Mouse (Mus musculus): ENCODE results near the gene St13. TPM values are rescaled to one million over a fixed set of nuclear protein-coding genes. Genes with fewer than 3 reads are reported as not detected.

The St13 gene
- total RNA-seq (2017) = 172 to 282 TPM (median 279 TPM) in 3 replicates

DNA sequence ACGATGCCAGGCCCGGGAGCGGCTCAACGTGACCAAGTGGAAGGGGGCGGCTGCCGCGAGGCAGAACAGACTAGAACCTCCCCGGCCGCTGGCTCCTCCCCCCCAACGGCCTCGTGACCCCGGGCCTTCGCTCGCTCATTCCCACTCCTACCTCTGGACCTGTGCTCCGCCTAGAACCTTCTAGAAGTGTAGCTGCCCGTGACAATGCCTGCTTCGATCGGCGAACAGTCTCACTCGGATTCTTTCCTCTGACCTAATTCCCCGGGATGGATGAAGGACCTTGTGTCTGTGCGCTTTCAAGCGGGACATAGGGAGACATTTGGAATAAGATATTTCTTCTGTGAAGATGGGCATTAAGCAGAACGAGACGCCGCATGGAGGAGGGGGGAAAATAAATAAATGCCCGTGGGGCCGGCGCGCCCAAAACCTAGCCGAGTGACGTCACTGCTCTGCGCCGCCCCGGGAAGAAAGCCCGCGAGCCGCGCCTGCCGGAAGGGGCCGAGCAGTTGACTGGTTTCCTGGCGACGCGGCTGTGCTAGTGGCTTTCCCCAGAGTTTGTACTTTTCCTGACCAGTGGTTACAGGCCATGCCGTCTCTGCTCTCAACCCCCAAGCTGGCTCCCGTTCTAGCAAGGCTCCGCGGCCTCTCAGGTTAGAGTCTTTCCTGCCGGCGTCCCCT is at the start of gene St13, which contains the start of gene Xpnpep3:
TSS of gene St13 (minus strand) at position 440 of the 678 bp plus-strand sequence.
TSS of gene Xpnpep3 (plus strand) at position 501 of the 678 bp plus-strand sequence.
- peak; percentile 99 for ATAC-seq (replicated peaks; ENCODE audit: insufficient number of reproducible peaks, low FRiP score, low TSS enrichment, poor library complexity, severe bottlenecking)

GRCm38 (mm10) chr15:81448463-81448862 is 48.6 kb upstream of the St13 start:
- ATAC-seq (replicated peaks; ENCODE audit: insufficient number of reproducible peaks, low FRiP score, low TSS enrichment, poor library complexity, severe bottlenecking) = peak; percentile 83

DNA sequence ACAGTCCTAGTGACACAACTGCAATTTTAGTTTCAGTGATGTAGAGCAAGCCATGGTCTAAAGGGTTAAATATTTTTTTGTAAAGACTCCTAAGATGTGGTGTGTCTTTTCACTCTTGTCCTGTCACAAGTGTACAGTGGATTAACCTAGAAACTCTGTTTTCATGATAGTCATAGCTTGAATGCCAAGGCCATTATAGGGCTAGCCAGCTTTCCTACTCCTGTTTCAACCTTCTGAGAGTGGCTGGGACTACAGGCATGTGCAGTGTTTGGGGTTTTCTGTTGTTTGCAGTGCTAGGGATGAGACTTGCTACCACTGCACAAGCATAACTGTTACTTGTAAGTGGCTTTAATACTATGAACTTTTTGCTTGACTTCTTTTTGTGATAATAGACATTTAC is 39.4 kb upstream of the St13 start:
- no peak for ATAC-seq (replicated peaks; ENCODE audit: insufficient number of reproducible peaks, low FRiP score, low TSS enrichment, poor library complexity, severe bottlenecking)

GRCm38 (mm10) chr15:81438345-81438744 is 38.5 kb upstream of the St13 start:
- no peak for ATAC-seq (replicated peaks; ENCODE audit: insufficient number of reproducible peaks, low FRiP score, low TSS enrichment, poor library complexity, severe bottlenecking)

- no peak for ATAC-seq (replicated peaks; ENCODE audit: insufficient number of reproducible peaks, low FRiP score, low TSS enrichment, poor library complexity, severe bottlenecking)
Observed at GRCm38 (mm10) chr15:81431195-81431594, 31.3 kb upstream of the St13 start.

DNA sequence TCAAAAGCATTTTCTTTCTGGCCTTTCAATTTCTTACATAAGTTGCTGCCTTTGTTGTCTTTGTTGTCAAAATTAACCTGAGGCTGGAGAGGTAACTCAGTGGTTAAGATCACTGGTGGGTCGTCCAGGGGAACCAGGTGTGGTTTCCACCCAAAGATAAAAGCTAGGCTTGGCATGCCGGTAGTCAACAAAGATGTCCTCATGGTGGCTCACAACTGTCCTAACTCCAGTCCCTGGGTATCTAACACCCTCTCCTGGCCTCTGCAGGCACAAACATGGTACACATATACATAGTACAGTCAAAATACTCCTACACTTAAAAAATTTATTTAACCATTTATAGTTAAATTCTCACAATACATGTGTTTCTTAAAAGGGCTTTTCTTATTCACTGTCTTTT is 28.1 kb upstream of the St13 start:
- ATAC-seq (replicated peaks; ENCODE audit: insufficient number of reproducible peaks, low FRiP score, low TSS enrichment, poor library complexity, severe bottlenecking) = no peak

- ATAC-seq (replicated peaks; ENCODE audit: insufficient number of reproducible peaks, low FRiP score, low TSS enrichment, poor library complexity, severe bottlenecking) = no peak
Observed at GRCm38 (mm10) chr15:81425311-81425710, 25.4 kb upstream of the St13 start.

- ATAC-seq (replicated peaks; ENCODE audit: insufficient number of reproducible peaks, low FRiP score, low TSS enrichment, poor library complexity, severe bottlenecking) = no peak
Observed at GRCm38 (mm10) chr15:81422156-81422681, 22.3 kb upstream of the St13 start.

DNA sequence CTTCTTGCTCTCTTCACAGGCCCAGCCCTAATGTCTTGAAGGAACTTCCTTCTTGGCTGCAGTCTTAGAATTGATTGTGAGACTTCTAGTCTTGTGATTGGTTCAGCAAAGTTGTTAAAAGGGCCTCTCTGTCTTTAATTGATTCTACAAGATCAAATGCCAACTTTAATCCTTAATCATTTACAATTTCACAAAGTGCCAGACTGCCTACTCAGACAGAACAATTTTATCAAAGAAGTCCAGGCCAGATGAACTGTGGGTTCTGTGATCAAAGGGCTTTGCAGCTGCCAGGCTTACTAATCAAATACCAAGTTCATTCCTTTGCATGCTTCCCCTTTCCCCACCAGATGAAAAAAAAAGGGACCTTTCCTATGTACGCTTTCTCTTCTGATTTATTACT is 21.6 kb upstream of the St13 start:
- ATAC-seq (replicated peaks; ENCODE audit: insufficient number of reproducible peaks, low FRiP score, low TSS enrichment, poor library complexity, severe bottlenecking) = no peak

DNA sequence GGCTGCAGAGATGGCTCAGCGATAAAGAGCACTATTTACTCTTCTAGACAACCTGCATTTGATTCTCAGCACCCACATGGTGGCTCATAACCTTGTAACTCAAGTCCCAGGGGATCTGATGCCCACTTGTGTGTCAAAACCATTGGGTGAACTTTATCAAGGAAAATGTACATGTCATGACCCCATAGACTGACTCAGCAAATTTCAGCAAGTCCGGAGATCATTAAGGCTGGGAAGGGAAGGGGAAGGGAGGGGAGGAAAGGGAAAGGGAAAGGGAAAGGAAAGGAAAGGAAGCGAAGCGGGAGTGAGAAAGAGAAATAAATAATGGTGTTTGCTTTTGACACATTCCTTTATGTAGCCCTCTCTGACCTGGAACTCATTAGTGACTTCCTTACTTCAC is 18.2 kb upstream of the St13 start:
- no peak for ATAC-seq (replicated peaks; ENCODE audit: insufficient number of reproducible peaks, low FRiP score, low TSS enrichment, poor library complexity, severe bottlenecking)

DNA sequence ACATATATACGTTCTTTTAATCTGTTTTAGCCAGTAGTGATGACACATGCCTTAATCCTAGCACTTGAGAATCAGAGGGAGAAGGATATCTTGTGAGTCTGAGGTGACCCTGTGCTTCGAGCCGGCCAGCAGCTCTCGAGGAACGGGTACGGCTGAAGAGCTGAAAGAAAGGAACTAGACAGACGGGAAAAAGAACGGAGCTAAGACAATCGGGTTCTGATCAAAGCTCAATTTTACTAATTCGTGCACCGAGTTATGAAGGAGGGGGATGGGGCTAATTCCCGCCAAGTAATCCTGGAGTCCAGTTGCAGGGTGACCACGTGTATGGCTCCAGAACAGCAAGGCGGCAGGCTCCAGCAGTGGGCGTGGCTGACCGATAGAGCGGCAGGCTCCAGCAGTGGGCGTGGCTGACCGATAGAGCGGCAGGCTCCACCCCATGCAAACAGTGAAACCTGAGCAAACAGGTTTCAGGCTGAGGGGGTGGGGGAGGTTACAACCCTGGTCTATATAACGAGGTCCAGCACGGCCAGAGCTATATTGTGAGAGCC is 17.0 kb upstream of the St13 start:
- ATAC-seq (replicated peaks; ENCODE audit: insufficient number of reproducible peaks, low FRiP score, low TSS enrichment, poor library complexity, severe bottlenecking) = peak; percentile 61; the same call in 1 of the 2 replicates

DNA sequence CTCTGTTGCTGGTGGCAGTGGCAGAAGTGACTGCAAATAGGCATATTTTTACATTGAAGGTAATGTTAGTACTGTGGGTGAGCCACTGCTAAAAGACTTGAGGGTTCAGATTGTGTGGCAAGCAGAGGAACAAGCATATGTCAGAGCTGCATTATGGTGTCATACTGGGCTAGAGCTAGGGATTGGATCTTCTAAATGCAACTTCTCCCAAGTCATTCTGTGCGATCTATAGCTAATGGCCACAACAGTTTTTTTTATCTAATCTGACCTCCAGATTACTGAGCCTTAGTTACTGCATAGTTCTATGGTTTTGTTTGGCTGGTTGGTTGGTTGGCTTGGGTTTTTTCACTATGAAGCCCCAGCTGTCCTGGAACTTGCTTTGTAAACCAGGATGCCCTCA is 8.3 kb upstream of the St13 start, which contains the start of gene Dnajb7:
TSS of gene Dnajb7 (minus strand) at position 101 of the 400 bp plus-strand sequence.
- no peak for ATAC-seq (replicated peaks; ENCODE audit: insufficient number of reproducible peaks, low FRiP score, low TSS enrichment, poor library complexity, severe bottlenecking)

DNA sequence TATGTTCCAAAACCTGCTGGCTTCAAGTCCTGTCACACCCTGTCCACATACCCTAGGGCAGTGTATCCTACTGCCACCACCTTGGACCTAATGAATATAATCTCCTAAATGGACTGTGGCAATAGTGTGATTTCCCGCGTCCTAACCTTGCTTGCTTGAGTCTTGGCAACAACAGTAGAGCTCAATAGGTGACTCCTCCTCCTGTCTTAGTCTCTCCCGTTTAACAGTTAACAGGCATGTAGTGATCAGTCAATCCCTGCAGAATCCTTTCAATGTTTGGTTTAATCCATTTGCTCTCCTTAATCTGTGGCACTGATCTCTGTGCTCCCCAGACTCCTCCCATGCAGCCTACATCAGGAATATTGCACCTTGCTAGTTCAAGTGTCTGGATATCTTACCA is 5.1 kb upstream of the St13 start:
- no peak for ATAC-seq (replicated peaks; ENCODE audit: insufficient number of reproducible peaks, low FRiP score, low TSS enrichment, poor library complexity, severe bottlenecking)

- no peak for ATAC-seq (replicated peaks; ENCODE audit: insufficient number of reproducible peaks, low FRiP score, low TSS enrichment, poor library complexity, severe bottlenecking)
Observed at GRCm38 (mm10) chr15:81399297-81399637, 610 bp downstream of the St13 start.

DNA sequence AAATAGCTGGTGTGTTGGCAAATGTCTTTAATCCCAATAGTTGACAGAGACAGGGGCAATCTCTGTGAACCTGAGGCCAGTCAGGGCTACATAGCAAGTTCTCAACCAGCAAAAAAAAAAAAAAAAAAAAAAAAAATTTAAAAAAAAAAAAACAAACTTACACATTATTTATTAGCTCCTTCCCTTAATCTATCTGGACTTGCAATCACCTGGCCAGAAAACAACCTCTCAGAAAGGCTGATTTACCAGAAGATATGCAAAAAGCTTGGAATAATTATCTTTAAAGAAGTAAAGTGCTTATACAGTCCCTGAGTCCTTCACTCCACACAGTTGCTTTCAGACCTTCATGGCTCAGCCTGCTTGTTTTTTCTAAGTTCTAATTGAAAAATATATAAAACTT is 1.7 kb downstream of the St13 start:
- no peak for ATAC-seq (replicated peaks; ENCODE audit: insufficient number of reproducible peaks, low FRiP score, low TSS enrichment, poor library complexity, severe bottlenecking)

DNA sequence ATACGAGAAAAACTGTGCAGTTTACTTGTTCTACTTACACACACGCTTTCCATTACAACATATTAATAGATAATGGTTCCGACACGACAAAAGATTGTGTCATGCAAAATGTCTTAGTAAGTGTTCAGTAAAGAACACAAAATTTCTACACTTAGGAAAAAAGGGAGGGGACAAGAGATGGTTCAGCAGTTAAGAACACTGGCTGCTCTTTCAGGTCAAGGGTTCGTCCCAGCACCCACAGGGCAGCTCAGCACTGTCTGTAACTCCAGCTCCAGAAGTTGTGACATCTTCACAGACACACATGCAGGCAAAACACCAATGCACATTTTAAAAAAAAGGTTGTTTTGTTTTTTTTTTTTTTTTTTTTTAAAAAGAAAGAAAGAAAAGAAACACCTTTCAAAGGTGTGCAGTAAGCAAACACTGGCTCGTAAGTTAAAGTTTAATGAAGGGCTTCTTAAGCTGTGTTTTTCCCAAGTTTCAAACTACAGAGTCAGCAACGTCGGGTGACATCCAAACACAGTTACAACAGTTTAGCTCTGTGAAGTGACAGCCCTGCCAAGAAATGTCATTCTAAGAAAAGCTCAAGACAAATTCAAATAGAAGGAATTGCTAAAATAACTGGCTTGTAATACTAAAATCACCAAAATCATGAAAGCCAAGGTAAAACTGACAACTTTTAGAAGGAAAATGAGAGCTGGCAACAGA is 5.5 kb downstream of the St13 start:
- no peak for ATAC-seq (replicated peaks; ENCODE audit: insufficient number of reproducible peaks, low FRiP score, low TSS enrichment, poor library complexity, severe bottlenecking)

DNA sequence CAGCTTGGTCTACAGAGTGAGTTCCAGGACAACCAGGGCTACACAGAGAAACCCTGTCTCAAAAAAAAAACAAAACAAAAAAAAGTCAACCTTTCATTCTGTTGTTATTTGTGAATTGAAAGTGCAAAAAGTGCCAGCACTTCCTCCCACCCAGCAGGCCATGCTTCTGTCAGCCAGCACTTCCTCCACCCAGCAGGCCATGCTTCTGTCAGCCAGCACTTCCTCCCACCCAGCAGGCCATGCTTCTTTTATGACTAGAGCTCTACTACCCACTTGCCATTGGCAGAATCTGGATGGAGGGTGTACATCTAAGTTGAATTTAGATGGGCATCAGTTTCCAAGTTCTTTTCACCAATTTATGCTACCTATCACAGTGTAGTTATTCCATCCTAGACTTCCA is 6.9 kb downstream of the St13 start:
- peak; percentile 88 for ATAC-seq (replicated peaks; ENCODE audit: insufficient number of reproducible peaks, low FRiP score, low TSS enrichment, poor library complexity, severe bottlenecking)

DNA sequence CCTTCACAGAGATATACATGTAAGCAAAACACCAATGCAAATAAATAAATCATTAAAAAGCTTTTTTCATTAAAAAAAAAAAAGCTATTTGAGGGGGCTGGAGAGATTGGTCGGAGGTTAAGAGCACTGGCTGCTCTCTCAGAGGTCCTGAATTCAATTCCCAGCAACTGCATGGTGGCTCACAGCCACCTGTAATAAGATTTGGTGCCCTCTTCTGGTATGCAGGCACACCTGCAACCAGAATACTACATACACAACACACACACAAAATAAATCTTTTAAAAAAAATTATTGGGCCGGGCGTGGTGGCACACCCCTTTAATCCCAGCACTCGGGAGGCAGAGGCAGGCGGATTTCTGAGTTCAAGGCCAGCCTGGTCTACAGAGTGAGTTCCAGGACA is 13.6 kb downstream of the St13 start:
- ATAC-seq (replicated peaks; ENCODE audit: insufficient number of reproducible peaks, low FRiP score, low TSS enrichment, poor library complexity, severe bottlenecking) = no peak

DNA sequence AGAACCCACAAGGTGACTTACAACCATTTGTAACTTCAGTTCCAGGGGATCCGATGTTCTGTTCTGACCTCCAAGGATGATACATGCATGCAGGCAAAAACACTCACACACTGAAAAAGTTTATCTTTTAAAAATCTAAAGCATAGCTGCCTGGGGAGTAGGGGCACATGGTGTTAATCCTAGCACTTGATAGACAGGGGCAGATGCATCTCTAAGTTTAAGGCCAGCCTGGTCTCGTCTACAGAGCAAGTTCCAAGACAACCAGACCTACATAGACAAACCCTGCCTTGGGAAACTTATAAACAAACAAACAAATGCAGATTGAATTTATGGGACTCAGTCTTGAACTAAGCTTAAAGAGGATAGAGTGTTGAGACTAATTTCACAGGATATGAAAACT is 21.0 kb downstream of the St13 start:
- no peak for ATAC-seq (replicated peaks; ENCODE audit: insufficient number of reproducible peaks, low FRiP score, low TSS enrichment, poor library complexity, severe bottlenecking)

DNA sequence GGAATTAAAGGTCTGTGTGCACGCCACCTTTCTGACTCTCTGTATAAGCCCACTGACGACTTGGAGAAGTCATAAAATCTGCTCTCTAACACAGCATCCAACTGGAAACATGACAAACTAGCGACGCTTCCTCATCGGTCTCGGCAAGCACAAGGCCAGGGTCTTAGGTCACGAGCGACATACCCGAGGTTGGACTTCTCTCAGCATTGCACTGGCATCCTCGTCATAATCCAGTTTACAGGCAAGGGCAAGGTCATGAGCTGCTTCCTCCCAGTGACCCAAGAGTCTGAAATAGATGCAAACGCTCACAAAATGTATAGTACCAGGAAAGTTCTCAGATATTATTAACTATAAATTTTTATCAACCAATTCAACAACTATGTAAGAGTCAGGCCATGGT is 25.3 kb downstream of the St13 start:
- ATAC-seq (replicated peaks; ENCODE audit: insufficient number of reproducible peaks, low FRiP score, low TSS enrichment, poor library complexity, severe bottlenecking) = no peak
